Mouse (Mus musculus) hindbrain, embryonic 10.5 days (tissue): Measurements from ENCODE around the gene Ppp4r3a. TPM values are rescaled to one million over a fixed set of nuclear protein-coding genes. Genes with fewer than 3 reads are reported as not detected.
"Not testable (repeated sequence)": the region's sequence is repeated elsewhere in the genome, so short reads cannot be mapped to it uniquely, and the experiment has no call there.

Experiments used
- DNase-seq: peaks from one replicate; pipeline ENCODE4 v3.0.0-alpha.2; 2017; ENCODE audit warnings: low spot score
- H3K27ac ChIP-seq: fragments of 300-500 bp; sonication (generic); 2 replicates; pipeline ENCODE4 v1.5.1; 2016; ENCODE audit warnings: mild to moderate bottlenecking, moderate library complexity
- H3K27me3 ChIP-seq: fragments of 300-500 bp; sonication (generic); 2 replicates; pipeline ENCODE4 v1.6.1; 2016; ENCODE audit warnings: mild to moderate bottlenecking; ENCODE audit not compliant: poor library complexity, insufficient read depth, severe bottlenecking
- H3K36me3 ChIP-seq: fragments of 300-500 bp; sonication (generic); 2 replicates; pipeline ENCODE4 v1.6.1; 2016; ENCODE audit warnings: mild to moderate bottlenecking, moderate library complexity
- H3K4me1 ChIP-seq: fragments of 300-500 bp; sonication (generic); replicated peaks from 2 replicates; pipeline ENCODE4 v1.6.1; 2016; ENCODE audit warnings: mild to moderate bottlenecking
- H3K4me3 ChIP-seq: fragments of 300-500 bp; sonication (generic); 2 replicates; pipeline ENCODE4 v1.5.1; 2016; ENCODE audit warnings: mild to moderate bottlenecking, moderate library complexity
- H3K9me3 ChIP-seq: fragments of 300-500 bp; sonication (generic); 2 replicates; pipeline ENCODE4 v1.6.1; 2016; ENCODE audit warnings: mild to moderate bottlenecking, moderate library complexity
- WGBS: fragments of 180-500 bp; shearing (Covaris S2); methylation state at CpG from one replicate; pipeline ENCODE4 v1.1.7; 2016; 5-methylcytosine and 5-hydroxymethylcytosine counted together
- polyA plus RNA-seq: library from polyadenylated mRNA; unstranded; fragments of >200 nt; fragmentation: Nextera tagmentation; extraction: Ambion mirVana; gene quantifications from 2 replicates; pipeline ENCODE4 v1.2.1, GENCODE M21; 2016

The Ppp4r3a gene
- polyA plus RNA-seq, 1 experiment from 2014 or later, result 50.3 TPM

DNA sequence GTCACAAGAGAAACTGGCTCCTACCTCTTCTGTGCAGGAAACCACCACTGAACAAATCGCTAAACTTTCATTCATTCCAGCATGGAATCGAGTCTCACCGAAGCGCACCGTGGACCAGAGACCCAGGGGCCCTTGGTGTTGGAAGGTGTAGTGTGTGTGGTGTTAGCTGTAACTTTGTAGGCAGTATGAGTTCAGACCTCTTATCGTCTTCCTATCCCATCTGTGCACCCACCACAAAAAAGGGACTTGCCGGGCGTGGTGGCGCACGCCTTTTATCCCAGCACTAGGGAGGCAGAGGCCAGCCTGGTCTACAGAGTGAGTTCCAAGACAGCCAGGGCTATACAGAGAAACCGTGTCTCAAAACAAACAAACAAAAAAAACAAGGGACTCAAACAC lies 68.3 kb downstream of the Ppp4r3a start:
- H3K27ac ChIP-seq, result no peak overlapping the region
- peaks cover 17% of the 10 kb centered on the region for H3K36me3 ChIP-seq
- H3K27me3 ChIP-seq, result no peaks in the 10 kb centered on the region
- no peaks in the 10 kb centered on the region for H3K9me3 ChIP-seq
- 85% methylated on average over 11 of the region's 11 CpGs for WGBS
- no peak for DNase-seq
- H3K4me1 ChIP-seq, result peaks cover 95% of the 10 kb centered on the region
- no peak overlapping the region for H3K4me3 ChIP-seq

DNA sequence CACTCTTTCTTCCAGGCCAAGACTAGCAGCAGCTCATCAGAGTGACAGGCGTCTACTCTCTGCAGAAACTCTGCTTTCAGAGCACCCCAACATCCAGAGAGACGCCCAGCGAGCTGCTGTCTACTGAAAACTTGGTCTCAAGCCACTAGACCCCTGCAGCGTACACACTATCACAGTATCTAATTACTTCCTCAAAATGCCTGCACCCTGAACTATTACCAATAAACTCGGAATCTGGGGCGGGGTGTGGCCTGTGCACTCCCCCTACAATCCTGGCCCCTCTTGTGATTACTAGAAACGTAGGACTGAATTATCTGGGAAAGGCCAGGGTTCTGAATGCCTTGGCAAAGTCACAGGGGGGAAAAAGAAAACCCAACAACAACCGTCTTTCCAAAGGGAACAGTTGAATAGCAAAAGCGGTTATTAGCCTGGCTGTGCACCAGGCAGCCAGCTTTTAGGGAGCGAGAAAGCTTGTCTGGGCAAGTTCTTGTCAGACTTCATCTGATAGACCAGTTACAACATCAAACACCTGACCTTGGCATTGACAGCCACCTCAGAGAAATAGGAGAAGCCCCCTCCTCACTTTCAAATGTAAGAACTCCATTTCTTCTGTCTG lies 68.8 kb downstream of the Ppp4r3a start:
- Histone ChIP-seq H3K9me3 (no peaks in the 10 kb centered on the region), H3K27me3 (no peaks in the 10 kb centered on the region), H3K27ac (no peak overlapping the region), H3K36me3 (peaks cover 12% of the 10 kb centered on the region), H3K4me3 (no peak overlapping the region), H3K4me1 (peaks cover 93% of the 10 kb centered on the region)
- no peak for DNase-seq
- WGBS, result 77% methylated on average over 10 of the region's 10 CpGs

DNA sequence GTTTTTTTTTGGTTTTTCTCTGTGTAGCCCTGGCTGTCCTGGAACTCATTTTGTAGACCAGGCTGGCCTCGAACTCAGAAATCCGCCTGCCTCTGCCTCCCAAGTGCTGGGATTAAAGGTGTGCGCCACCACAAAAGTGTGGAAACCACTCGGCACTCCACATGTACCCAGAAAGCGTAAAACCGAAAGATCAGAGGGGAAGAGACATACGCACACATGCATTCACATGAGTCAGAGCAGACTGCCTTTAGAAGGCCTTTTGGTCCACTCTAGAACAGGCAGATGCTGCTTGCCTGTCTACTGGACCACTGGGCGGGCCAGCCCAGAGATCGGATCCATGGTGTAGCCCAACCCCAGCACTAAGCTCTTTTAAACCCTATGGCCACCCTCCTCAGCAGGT lies 69.8 kb downstream of the Ppp4r3a start:
- 92% methylated on average over 9 of the region's 9 CpGs for WGBS
- DNase-seq, H3K4me3 ChIP-seq, H3K9me3 ChIP-seq, H3K27me3 ChIP-seq: not testable (repeated sequence)
- peaks cover 11% of the 10 kb centered on the region for H3K36me3 ChIP-seq
- peaks cover 92% of the 10 kb centered on the region for H3K4me1 ChIP-seq
- H3K27ac ChIP-seq, result peak overlapping the region; percentile 50; the same call in 1 of the 2 replicates

DNA sequence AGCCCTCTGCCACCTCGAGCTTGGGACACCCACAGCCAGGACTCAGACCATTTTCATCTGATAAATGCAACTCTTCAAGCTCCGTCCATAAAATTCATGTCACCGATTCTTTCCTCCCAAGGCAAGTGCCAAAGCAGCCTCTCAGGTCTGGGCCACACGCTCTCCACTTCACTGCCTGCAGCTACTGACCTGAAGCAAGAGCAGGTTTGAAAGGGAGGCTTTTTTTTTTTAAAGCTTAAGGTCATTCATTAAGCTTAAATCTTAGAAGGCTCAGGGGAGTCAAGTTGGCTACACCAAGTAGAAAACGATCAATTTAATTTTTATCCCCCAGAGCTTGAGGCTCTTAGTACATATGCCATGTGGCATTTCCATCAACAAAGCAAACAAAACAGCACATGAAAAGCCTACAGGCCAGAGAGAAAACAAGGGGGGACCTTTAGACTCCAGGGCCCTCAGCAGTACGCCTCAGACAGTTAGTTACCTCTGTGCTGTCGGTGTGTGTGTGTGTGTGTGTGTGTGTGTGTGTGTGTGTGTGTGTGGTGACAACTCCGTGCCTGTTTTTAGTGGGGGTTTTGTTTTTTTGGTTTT lies 70.3 kb downstream of the Ppp4r3a start:
- Histone ChIP-seq H3K27me3 (no peaks in the 10 kb centered on the region), H3K4me3 (no peak overlapping the region), H3K27ac (peak overlapping the region; percentile 67), H3K9me3 (no peaks in the 10 kb centered on the region), H3K36me3 (peaks cover 11% of the 10 kb centered on the region), H3K4me1 (peaks cover 92% of the 10 kb centered on the region)
- 55% methylated on average over 8 of the region's 8 CpGs for WGBS
- DNase-seq, result no peak

DNA sequence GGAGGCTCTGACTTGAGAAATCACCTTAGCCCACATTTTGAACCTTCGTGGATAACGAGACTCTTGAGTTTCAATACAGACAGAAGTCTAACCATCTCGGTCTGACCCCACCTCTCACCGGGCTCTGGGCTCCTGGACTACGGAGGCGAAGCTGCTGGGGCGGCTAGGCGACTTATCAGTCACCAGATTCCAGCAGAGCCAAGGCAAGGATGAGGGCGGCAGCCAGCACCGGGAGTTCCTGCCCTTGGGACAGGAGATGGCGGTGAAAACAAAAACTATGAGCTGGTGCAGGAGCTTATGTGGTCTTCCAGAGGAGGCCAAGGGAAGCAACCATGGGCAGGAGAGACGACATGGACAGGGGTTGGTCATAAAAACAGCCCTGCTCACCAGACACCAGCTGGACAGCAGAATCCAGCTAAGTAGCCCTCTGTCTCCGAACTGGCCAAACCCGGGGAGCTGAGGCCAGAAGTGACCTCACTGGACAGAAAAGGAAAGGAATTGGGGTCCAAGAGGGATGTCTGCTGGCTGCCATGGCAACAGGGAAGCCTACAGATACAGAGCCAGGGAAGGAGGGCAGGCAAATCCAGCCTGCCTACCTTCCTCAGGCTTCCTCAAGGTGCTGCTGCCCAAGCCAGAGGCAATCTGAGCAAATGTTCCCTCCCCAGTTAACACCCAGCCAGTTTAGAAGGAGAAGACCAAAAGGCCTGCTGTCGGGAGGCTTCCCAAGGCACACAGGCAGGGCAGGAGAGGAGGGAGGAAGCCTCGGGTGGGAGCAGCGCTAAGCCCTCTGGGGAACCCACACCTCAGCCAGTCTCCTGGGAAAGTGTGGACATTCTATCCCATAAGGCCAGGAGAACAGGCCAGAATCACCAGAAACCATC lies 71.1 kb downstream of the Ppp4r3a start:
- peaks cover 92% of the 10 kb centered on the region for H3K4me1 ChIP-seq
- WGBS, result 35% methylated on average over 17 of the region's 17 CpGs
- H3K4me3 ChIP-seq, result no peak overlapping the region
- H3K36me3 ChIP-seq, result peaks cover 11% of the 10 kb centered on the region
- H3K27me3 ChIP-seq, result no peaks in the 10 kb centered on the region
- H3K9me3 ChIP-seq, result no peaks in the 10 kb centered on the region
- DNase-seq, result no peak
- H3K27ac ChIP-seq, result peak overlapping the region; percentile 67

DNA sequence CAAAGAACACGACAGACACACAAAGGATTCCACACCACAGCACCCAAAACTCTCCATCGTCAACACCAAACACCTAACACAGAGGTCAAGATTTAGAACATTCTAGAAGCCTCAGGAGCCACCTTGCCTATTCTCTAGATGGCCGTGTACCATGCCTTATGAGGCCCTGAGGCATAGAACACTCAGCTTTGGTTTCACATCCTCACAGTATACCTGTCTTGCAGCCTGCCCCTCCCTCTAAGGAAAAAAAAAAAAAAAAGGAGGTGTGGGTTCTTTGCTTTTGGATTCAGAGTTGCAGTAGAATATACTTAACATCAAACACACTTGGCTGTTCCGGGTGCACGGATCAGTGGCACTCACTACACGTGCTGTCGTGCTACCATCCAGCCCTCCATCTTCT lies 72.5 kb downstream of the Ppp4r3a start:
- Histone ChIP-seq H3K27me3 (no peaks in the 10 kb centered on the region), H3K9me3 (no peaks in the 10 kb centered on the region), H3K36me3 (peaks cover 9% of the 10 kb centered on the region; the same call in 1 of the 2 replicates), H3K27ac (no peak overlapping the region), H3K4me1 (peaks cover 90% of the 10 kb centered on the region), H3K4me3 (no peak overlapping the region)
- 90% methylated on average over 7 of the region's 7 CpGs for WGBS
- no peak for DNase-seq

DNA sequence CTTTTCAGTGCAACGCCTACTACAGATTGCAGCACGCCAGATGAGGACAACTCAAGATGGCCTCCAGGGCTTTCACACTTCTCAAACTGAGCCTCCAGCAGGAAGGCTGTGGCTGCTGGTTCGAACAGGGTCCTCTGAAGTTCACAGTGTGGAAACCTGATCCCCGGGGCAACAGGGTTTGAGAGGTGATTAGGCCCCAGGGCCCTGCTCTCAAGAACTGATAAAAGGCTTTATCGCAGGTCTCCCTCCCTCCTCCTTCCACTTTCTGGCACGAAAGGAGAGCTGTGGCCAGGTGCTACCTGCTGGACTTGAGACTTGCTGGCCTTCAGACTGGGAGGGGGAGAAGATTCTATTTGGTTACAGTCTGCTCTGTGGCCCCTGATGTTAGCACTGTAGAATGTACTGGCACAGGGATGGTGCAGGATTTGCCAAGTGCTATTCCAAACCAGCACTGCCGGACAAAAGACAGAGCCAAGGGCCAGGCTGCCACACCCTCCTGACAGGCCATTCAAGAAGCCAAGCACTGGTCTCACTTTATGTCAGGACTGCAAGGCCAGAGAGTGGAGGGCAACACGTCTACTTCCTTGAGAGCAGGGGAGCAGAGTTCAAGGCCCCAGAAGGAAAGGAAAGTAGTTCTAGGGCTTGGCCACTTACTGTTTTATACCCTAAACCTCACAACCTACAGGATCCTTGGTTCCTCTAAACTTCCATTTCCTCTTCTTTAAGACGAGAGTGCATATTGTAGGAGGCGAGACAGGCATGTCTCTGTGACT lies 73.2 kb downstream of the Ppp4r3a start:
- Histone ChIP-seq H3K27me3 (no peaks in the 10 kb centered on the region), H3K4me1 (peaks cover 90% of the 10 kb centered on the region), H3K36me3 (peaks cover 16% of the 10 kb centered on the region; the same call in 1 of the 2 replicates), H3K9me3 (no peaks in the 10 kb centered on the region), H3K27ac (0 out of 2 replicates have a peak overlapping the region, but pooled peaks have one; percentile 5), H3K4me3 (no peak overlapping the region)
- 64% methylated on average over 10 of the region's 10 CpGs for WGBS
- DNase-seq, result no peak

DNA sequence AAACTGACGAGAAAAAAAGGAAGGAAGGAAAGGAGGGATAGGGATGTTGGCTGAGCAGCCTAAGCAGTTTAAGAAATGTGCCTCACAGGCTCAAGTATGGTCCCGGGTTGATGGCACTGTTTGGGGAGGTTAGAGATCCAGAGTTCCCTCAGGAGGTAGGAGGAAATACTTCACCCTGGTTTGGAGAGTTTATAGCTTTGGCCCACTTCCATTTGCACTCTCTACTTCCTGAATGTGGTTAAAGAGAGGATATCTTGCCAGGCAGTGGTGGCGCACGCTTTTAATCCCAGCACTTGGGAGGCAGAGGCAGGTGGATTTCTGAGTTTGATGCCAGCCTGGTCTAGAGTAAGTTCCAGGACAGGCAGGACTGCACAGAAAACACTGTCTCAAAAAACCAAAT lies 74.3 kb downstream of the Ppp4r3a start:
- WGBS, result 84% methylated on average over 4 of the region's 4 CpGs
- peaks cover 90% of the 10 kb centered on the region for H3K4me1 ChIP-seq
- DNase-seq, result no peak
- H3K4me3 ChIP-seq, result no peak overlapping the region
- H3K27me3 ChIP-seq, result no peaks in the 10 kb centered on the region
- H3K9me3 ChIP-seq, result no peaks in the 10 kb centered on the region
- H3K36me3 ChIP-seq, result peaks cover 18% of the 10 kb centered on the region; the same call in 1 of the 2 replicates
- no peak overlapping the region for H3K27ac ChIP-seq

DNA sequence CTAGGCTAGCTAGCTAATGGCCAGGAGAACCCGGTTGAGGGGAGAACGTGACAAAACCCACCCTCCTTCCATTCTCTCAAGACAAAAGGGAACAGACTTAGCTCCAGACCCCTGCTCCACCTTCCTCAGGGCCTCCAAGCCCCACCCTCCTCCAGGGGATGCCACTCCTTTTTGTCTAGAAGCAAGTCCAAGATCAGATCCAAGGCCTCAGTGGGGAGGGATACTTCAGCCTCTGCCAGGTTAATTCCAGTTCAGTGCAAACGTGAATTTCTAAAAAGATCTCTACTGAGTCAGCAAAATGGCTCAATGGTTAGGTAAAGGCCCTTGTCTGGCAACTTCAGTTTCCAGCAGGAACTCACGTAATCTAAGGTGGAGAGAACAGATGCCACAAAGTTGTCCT lies 74.9 kb downstream of the Ppp4r3a start:
- no peaks in the 10 kb centered on the region for H3K27me3 ChIP-seq
- H3K27ac ChIP-seq, result 0 out of 2 replicates have a peak overlapping the region, but pooled peaks have one; percentile 47
- 29% methylated on average over 4 of the region's 4 CpGs for WGBS
- H3K4me1 ChIP-seq, result peaks cover 89% of the 10 kb centered on the region
- peaks cover 18% of the 10 kb centered on the region; the same call in 1 of the 2 replicates for H3K36me3 ChIP-seq
- DNase-seq, result no peak
- no peaks in the 10 kb centered on the region for H3K9me3 ChIP-seq
- H3K4me3 ChIP-seq, result no peak overlapping the region

DNA sequence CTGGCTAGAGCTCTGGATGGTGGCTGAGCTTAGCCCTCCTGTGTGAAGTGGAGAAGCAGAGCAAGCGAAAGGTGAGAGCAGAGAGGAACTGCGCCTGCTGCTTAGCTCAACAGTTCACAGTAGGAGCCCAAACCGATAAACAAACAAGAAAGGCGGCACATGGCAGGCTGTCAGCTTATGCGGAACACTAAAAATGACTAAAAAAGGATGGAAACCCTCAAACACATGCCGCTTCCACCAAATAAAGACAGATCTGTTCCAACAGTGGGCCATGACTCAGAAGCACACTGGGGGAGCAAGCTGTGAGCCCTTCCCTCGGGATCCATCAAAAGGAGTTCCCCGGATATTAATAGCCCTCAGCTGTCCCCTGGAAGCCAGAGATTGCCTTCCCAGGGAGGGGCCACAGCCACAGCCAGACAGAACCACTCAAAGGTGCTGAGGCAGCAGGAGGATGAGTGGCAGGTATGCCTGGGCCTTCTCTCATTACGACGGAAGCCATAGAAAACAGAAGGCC lies 75.5 kb downstream of the Ppp4r3a start:
- no peaks in the 10 kb centered on the region for H3K9me3 ChIP-seq
- H3K4me1 ChIP-seq, result peaks cover 89% of the 10 kb centered on the region
- H3K4me3 ChIP-seq, result no peak overlapping the region
- 31% methylated on average over 10 of the region's 10 CpGs for WGBS
- no peaks in the 10 kb centered on the region for H3K27me3 ChIP-seq
- peaks cover 18% of the 10 kb centered on the region; the same call in 1 of the 2 replicates for H3K36me3 ChIP-seq
- DNase-seq, result no peak
- 0 out of 2 replicates have a peak overlapping the region, but pooled peaks have one; percentile 47 for H3K27ac ChIP-seq

DNA sequence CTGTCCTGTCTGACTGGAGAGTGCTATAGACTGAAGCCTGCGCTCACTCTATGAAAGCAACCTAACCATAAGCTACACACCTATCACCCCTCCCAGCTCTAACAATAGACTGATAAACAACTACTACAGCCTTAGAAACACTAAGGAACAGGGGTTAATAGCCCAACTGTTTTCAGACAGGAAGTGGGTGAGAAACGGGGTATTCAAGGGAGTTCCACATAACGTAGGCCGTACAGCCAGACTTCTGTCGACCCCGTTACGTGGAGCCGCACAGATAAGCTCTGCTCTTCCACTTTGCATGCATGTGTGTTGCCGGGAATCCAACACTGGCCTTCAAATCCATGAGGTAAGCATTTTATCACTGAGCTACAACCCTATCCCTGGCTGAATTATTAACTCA lies 76.1 kb downstream of the Ppp4r3a start:
- no peak for DNase-seq
- 86% methylated on average over 9 of the region's 9 CpGs for WGBS
- H3K27me3 ChIP-seq, result no peaks in the 10 kb centered on the region

More for the DNA sequence above, 76.1 kb downstream of the Ppp4r3a start:
- Histone ChIP-seq H3K9me3 (no peaks in the 10 kb centered on the region), H3K36me3 (peaks cover 18% of the 10 kb centered on the region; the same call in 1 of the 2 replicates), H3K27ac (no peak overlapping the region), H3K4me3 (no peak overlapping the region), H3K4me1 (peaks cover 89% of the 10 kb centered on the region)
